Mouse (Mus musculus): Measurements from ENCODE around the gene Klf12.

- TF ChIP-seq POLR2A (IDR thresholded peaks at IDR 0.05; ENCODE audit: insufficient read depth, low read depth, low read length): no peak
- TF ChIP-seq CTCF (IDR thresholded peaks at IDR 0.05; ENCODE audit: insufficient read depth, low read depth, low read length): no peak
Measured at GRCm38 (mm10) chr14:100147666-100148065, 136.8 kb downstream of the Klf12 start.
